Mouse (Mus musculus) lung, embryonic 15.5 days (tissue): Measurements from ENCODE around the gene 4930449I24Rik. TPM values are rescaled to one million over a fixed set of nuclear protein-coding genes. Genes with fewer than 3 reads are reported as not detected.
"Not testable (repeated sequence)": the region's sequence is repeated elsewhere in the genome, so short reads cannot be mapped to it uniquely, and the experiment has no call there.

Experiments used
- ATAC-seq: fragments of 200-750 bp; cut with Nextera tagmentation; 2 replicates; pipeline ENCODE4 v1.8.0; 2017; ENCODE audit warnings: moderate number of reproducible peaks, borderline replicate concordance; ENCODE audit not compliant: low FRiP score, low TSS enrichment; ENCODE audit errors: extremely low read depth
- H3K27ac ChIP-seq: fragments of 300-500 bp; sonication (generic); 2 replicates; pipeline ENCODE4 v1.5.1; 2015; ENCODE audit warnings: moderate library complexity, mild to moderate bottlenecking, inconsistent platforms
- H3K27me3 ChIP-seq: fragments of 300-500 bp; sonication (generic); 2 replicates; pipeline ENCODE4 v1.6.1; 2015; ENCODE audit warnings: inconsistent platforms
- H3K36me3 ChIP-seq: fragments of 300-500 bp; sonication (generic); 2 replicates; pipeline ENCODE4 v1.6.1; 2015; ENCODE audit warnings: inconsistent platforms
- H3K4me1 ChIP-seq: fragments of 300-500 bp; sonication (generic); 2 replicates; pipeline ENCODE4 v1.6.1; 2015; ENCODE audit warnings: inconsistent platforms
- H3K4me2 ChIP-seq: fragments of 300-500 bp; sonication (generic); 2 replicates; pipeline ENCODE4 v1.6.1; 2015; ENCODE audit warnings: inconsistent platforms, mild to moderate bottlenecking, moderate library complexity
- H3K4me3 ChIP-seq: fragments of 300-500 bp; sonication (generic); 2 replicates; pipeline ENCODE4 v1.5.1; 2015; ENCODE audit warnings: mild to moderate bottlenecking, inconsistent platforms
- H3K9ac ChIP-seq: fragments of 300-500 bp; sonication (generic); 2 replicates; pipeline ENCODE4 v1.6.1; 2015; ENCODE audit warnings: inconsistent platforms
- H3K9me3 ChIP-seq: fragments of 300-500 bp; sonication (generic); 2 replicates; pipeline ENCODE4 v1.6.1; 2016; ENCODE audit warnings: inconsistent platforms
- WGBS: fragments of 180-500 bp; shearing (Covaris S2); methylation state at CpG from one replicate; pipeline ENCODE4 v1.1.7; 2015; 5-methylcytosine and 5-hydroxymethylcytosine counted together
- polyA plus RNA-seq: library from polyadenylated mRNA; unstranded; fragments of >200 nt; fragmentation: Nextera tagmentation; extraction: Ambion mirVana; gene quantifications from 2 replicates; pipeline ENCODE4 v1.2.1, GENCODE M21; 2015

4930449I24Rik gene
- polyA plus RNA-seq: not detected in 2 replicates

DNA sequence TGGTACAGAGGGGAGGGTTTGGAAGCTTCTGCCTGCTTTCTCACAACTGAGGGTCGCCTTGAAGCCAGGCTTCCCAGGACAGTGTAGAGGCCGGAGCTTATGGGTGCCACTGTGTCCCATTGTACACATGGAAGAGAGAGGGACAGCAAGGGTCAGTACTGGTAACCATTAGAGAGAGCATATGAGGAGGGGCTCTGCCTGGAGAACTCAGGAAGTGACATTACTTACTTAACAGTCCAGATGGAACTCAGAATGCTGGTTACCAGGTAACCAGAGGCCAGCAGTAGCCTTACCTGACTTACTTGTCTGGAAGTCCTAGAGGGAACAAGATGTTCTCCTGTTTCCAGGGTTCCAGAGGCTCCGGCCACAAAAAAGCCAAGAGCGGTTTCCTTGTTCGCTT lies at the start of gene 4930449I24Rik:
TSS of gene 4930449I24Rik (plus strand) at position 301 of the 400 bp plus-strand sequence.
- H3K9me3 ChIP-seq, H3K36me3 ChIP-seq, H3K9ac ChIP-seq, ATAC-seq, H3K4me3 ChIP-seq, H3K4me1 ChIP-seq, H3K27me3 ChIP-seq, H3K27ac ChIP-seq, H3K4me2 ChIP-seq: not testable (repeated sequence)
- WGBS: no CpG with 5 or more reads among the region's 5 CpGs

DNA sequence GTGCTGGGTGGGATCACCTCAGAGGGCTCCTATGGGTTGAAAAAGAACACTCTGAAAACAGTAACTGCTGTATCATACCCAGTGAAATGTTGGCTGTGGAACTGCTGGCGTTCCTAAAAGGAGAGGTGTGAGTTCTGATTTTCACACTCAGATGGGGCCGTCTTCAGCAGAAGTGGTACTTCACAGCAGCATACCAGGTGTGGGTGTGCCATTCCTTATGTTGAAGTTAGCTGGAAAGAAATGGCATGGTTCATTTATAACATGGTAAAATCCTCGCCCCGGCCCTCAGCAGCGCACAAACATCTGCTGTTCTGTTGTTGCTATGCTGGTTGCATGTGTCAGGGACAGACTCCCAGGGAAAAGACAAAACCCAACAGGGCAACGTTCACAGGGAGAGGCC lies 48.6 kb upstream of the 4930449I24Rik start:
- Histone ChIP-seq H3K27ac (no peak overlapping the region), H3K27me3 (no peaks in the 10 kb centered on the region), H3K4me3 (no peak overlapping the region), H3K36me3 (no peaks in the 10 kb centered on the region), H3K9me3 (no peaks in the 10 kb centered on the region), H3K4me1 (no peaks in the 10 kb centered on the region), H3K4me2 (no peak overlapping the region), H3K9ac (no peak overlapping the region)
- WGBS: 88% methylated on average over 6 of the region's 6 CpGs
- no peak for ATAC-seq

DNA sequence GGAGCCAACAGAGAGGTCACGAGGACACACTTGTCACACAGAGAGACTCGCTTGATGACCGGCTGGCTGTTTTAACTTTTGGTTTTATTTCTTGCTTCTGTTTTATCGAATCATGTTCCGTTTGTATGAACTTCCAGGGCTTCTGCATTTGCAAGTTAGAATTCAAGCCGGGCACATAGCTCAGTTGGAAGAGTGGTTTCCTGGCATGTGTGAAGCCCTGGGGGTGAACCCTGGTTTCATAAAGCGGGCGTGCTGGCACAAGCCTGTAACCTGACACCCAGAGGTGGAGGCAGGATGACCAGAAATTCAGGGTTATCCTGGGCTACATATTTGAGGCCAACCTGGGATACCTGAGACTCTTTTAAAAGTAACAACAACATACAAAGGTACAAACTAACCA lies 40.6 kb upstream of the 4930449I24Rik start:
- Histone ChIP-seq H3K36me3 (no peaks in the 10 kb centered on the region), H3K4me2 (no peak overlapping the region), H3K4me3 (no peak overlapping the region), H3K9me3 (no peaks in the 10 kb centered on the region), H3K27me3 (no peaks in the 10 kb centered on the region), H3K9ac (no peak overlapping the region), H3K27ac (no peak overlapping the region), H3K4me1 (no peaks in the 10 kb centered on the region)
- ATAC-seq: no peak
- 61% methylated on average over 8 of the region's 8 CpGs for WGBS

DNA sequence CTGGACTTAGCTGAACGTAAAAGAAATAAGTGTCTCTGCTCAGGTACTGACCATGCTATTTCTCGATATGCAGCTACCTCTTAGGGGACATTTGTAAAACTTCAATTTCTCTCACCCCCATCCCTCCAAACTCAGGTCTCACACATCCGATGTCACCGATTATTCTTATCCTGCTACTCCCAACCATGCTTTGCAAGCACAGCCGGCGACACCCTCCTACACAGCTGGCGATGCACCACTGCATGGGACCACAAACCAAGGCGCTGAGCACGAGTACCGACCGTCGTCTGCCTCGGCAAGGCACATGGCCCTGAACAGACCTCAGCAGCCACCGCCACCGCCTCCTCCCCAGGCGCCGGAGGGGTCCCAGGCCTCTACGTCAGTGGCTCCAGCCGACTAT lies 35.5 kb upstream of the 4930449I24Rik start:
- H3K4me3 ChIP-seq: no peak overlapping the region
- H3K27me3 ChIP-seq: no peaks in the 10 kb centered on the region
- no peaks in the 10 kb centered on the region for H3K36me3 ChIP-seq
- no peak overlapping the region for H3K4me2 ChIP-seq
- H3K9ac ChIP-seq: no peak overlapping the region
- no peaks in the 10 kb centered on the region for H3K4me1 ChIP-seq
- 91% methylated on average over 19 of the region's 19 CpGs for WGBS
- no peaks in the 10 kb centered on the region for H3K9me3 ChIP-seq
- ATAC-seq: no peak
- no peak overlapping the region for H3K27ac ChIP-seq

DNA sequence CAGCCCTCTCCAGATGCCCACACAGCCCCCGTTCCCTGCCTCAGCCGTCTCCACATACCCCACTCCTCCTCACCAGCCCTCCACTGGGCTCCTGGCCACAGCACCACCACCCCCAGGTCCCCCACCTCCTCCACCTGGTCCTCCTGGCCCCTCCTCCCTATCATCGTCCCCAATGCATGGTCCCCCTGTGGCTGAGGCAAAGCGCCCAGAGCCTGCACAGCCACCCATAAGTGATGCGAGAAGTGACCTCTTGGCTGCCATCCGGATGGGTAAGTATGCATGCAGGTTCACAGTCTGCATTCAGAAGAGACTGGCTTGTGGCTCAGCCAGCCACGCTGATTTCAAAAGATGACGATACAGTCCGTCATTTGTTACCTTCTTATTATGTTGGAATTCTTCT lies 33.9 kb upstream of the 4930449I24Rik start:
- Histone ChIP-seq H3K4me1 (no peaks in the 10 kb centered on the region), H3K9ac (no peak overlapping the region), H3K9me3 (no peaks in the 10 kb centered on the region), H3K4me2 (no peak overlapping the region), H3K27me3 (no peaks in the 10 kb centered on the region), H3K4me3 (no peak overlapping the region), H3K27ac (no peak overlapping the region), H3K36me3 (no peaks in the 10 kb centered on the region)
- no peak for ATAC-seq
- WGBS: 89% methylated on average over 9 of the region's 9 CpGs

DNA sequence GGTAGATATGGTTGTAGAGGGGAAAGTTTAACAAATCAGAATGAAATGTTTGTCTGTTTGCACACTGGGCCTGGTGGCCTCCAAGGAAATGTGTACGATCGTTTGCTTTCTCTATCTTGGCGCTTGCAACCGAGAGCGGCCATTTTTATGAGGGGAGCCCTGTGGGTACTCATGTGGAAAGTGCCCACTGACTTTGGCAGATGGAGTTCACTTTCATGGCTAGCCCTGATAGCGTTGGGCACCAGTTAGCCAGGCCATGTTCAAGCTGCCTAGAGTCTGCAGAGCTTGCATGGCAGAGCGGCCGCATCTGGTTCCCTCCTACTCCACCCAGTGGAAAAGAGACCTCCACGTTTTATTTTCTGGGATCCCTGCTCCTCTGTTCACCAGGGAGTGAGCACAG lies 31.4 kb upstream of the 4930449I24Rik start:
- Histone ChIP-seq H3K27me3 (no peaks in the 10 kb centered on the region), H3K9me3 (no peaks in the 10 kb centered on the region), H3K36me3 (no peaks in the 10 kb centered on the region), H3K4me3 (no peak overlapping the region), H3K4me1 (no peaks in the 10 kb centered on the region), H3K27ac (no peak overlapping the region), H3K9ac (no peak overlapping the region), H3K4me2 (no peak overlapping the region)
- 82% methylated on average over 9 of the region's 9 CpGs for WGBS
- ATAC-seq: no peak

DNA sequence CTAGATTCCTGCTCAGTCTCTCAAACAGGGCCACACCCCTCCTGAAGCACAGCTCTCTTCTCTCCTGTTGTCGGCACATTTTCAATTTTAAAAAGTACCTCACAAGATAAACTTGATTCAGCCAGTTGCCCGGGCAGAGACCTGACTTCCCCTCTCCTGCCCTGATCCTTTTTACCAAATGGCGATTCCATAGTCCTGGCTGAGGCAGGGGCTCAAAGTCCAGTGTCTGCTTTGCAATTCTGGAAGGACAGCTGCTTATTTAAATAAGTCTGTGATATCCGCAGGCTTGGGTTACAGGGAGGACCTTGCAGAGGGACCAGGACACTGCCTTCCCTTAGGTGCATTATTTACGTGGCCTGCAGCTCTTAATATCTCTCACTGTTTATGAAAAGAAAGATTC lies 30.9 kb upstream of the 4930449I24Rik start:
- Histone ChIP-seq H3K27ac (no peak overlapping the region), H3K4me1 (no peaks in the 10 kb centered on the region), H3K9me3 (no peaks in the 10 kb centered on the region), H3K36me3 (no peaks in the 10 kb centered on the region), H3K27me3 (no peaks in the 10 kb centered on the region), H3K9ac (no peak overlapping the region), H3K4me3 (no peak overlapping the region), H3K4me2 (no peak overlapping the region)
- 73% methylated on average over 5 of the region's 5 CpGs for WGBS
- no peak for ATAC-seq

DNA sequence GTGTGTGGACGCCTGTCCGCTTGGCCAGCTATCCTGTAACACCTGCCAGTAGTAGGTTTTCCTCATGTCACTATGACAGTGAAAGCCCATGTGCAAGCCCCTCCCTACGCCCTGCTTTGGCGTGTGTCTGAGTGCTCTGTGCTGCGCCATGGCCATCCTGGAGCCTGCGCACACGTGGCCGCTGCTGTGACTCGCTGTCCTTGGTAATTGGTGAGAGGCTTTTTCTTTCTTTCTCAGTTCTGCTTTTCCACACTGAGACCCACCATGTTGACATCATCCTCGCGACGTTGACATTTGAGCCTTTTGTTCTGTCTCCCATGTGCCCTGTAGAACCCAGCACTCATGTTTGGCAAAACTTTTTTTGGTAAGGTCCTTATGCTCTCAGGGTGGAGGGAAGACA lies 30.4 kb upstream of the 4930449I24Rik start:
- no peak for ATAC-seq
- WGBS: 85% methylated on average over 12 of the region's 12 CpGs
- Histone ChIP-seq H3K27me3 (no peaks in the 10 kb centered on the region), H3K9ac (no peak overlapping the region), H3K4me3 (no peak overlapping the region), H3K27ac (no peak overlapping the region), H3K36me3 (no peaks in the 10 kb centered on the region), H3K9me3 (no peaks in the 10 kb centered on the region), H3K4me2 (no peak overlapping the region), H3K4me1 (no peaks in the 10 kb centered on the region)

DNA sequence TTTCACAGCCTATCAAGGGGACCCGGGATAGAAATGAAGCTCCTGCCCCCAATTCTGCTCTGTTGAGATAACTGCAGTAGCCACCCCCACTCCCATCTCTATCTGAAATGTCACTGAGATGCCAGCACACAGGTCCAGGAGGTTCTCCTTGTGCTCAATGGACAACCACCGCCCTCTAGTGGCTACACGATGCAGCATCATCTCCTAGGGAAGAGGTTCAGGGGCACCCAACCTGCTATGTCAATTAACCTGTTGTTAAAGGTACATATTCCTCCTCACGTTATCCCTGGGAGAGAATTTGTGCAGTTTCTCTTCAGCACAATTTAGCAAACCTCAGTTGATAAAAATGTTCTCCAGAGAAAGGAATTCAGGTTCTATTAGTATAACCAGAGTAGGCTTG lies 22.6 kb upstream of the 4930449I24Rik start:
- H3K4me3 ChIP-seq, H3K27ac ChIP-seq, H3K4me1 ChIP-seq, H3K27me3 ChIP-seq, H3K36me3 ChIP-seq, ATAC-seq, H3K9ac ChIP-seq, H3K9me3 ChIP-seq, H3K4me2 ChIP-seq: not testable (repeated sequence)
- WGBS: 8% methylated on average over 4 of the region's 4 CpGs

DNA sequence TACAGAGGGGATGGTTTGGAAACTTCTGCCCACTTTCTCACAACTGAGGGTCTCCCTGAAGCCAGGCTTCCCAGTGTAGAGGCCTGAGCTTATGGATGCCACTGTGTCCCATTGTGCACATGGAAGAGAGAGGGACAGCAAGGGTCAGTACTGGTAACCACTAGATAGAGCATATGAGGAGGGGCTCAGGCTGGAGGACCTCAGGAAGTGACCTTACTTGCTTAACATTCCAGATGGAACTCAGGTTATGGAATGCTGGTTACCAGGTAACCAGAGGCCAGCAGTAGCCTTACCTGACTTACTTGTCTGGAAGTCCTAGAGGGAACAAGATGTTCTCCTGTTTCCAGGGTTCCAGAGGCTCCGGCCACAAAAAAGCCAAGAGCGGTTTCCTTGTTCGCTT lies 20.5 kb upstream of the 4930449I24Rik start, which contains the start of gene Gm6408:
TSS of gene Gm6408 (plus strand) at position 301 of the 400 bp plus-strand sequence.
- not testable (repeated sequence) for H3K4me2 ChIP-seq, H3K27me3 ChIP-seq, H3K4me1 ChIP-seq, H3K9me3 ChIP-seq, H3K27ac ChIP-seq, H3K9ac ChIP-seq, H3K36me3 ChIP-seq, ATAC-seq, H3K4me3 ChIP-seq
- 75% methylated on average over 3 of the region's 3 CpGs for WGBS

DNA sequence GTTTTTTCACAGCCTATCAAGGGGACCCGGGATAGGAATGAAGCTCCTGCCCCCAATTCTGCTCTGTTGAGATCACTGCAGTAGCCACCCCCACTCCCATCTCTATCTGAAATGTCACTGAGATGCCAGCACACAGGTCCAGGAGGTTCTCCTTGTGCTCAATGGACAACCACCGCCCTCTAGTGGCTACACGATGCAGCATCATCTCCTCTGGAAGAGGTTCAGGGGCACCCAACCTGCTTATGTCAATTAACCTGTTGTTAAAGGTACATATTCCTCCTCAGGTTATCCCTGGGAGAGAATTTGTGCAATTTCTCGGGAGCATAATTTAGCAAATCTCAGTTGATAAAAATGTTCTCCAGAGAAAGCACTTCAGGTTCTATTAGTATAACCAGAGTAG lies 13.2 kb upstream of the 4930449I24Rik start:
- not testable (repeated sequence) for H3K4me1 ChIP-seq, H3K9ac ChIP-seq, ATAC-seq, H3K4me3 ChIP-seq, H3K36me3 ChIP-seq, H3K9me3 ChIP-seq, H3K4me2 ChIP-seq, H3K27ac ChIP-seq, H3K27me3 ChIP-seq
- 5% methylated on average over 3 of the region's 4 CpGs for WGBS

DNA sequence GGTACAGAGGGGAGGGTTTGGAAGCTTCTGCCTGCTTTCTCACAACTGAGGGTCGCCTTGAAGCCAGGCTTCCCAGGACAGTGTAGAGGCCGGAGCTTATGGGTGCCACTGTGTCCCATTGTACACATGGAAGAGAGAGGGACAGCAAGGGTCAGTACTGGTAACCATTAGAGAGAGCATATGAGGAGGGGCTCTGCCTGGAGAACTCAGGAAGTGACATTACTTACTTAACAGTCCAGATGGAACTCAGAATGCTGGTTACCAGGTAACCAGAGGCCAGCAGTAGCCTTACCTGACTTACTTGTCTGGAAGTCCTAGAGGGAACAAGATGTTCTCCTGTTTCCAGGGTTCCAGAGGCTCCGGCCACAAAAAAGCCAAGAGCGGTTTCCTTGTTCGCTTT lies 11.1 kb upstream of the 4930449I24Rik start, which contains the start of gene Gm6370:
TSS of gene Gm6370 (plus strand) at position 301 of the 400 bp plus-strand sequence.
- ATAC-seq, H3K27ac ChIP-seq, H3K9ac ChIP-seq, H3K9me3 ChIP-seq, H3K4me2 ChIP-seq, H3K36me3 ChIP-seq, H3K27me3 ChIP-seq, H3K4me1 ChIP-seq, H3K4me3 ChIP-seq: not testable (repeated sequence)
- WGBS: no CpG with 5 or more reads among the region's 5 CpGs

DNA sequence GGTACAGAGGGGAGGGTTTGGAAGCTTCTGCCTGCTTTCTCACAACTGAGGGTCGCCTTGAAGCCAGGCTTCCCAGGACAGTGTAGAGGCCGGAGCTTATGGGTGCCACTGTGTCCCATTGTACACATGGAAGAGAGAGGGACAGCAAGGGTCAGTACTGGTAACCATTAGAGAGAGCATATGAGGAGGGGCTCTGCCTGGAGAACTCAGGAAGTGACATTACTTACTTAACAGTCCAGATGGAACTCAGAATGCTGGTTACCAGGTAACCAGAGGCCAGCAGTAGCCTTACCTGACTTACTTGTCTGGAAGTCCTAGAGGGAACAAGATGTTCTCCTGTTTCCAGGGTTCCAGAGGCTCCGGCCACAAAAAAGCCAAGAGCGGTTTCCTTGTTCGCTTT lies 11.6 kb downstream of the 4930449I24Rik start, which contains the start of gene Gm3402:
TSS of gene Gm3402 (plus strand) at position 301 of the 400 bp plus-strand sequence.
- H3K27ac ChIP-seq, H3K36me3 ChIP-seq, H3K27me3 ChIP-seq, ATAC-seq, H3K9me3 ChIP-seq, H3K4me1 ChIP-seq, H3K4me3 ChIP-seq, H3K9ac ChIP-seq, H3K4me2 ChIP-seq: not testable (repeated sequence)
- WGBS: 78% methylated on average over 2 of the region's 5 CpGs
